Mouse (Mus musculus) heart, postnatal 0 days (tissue): ENCODE results near the gene Il22ra1. TPM values are rescaled to one million over a fixed set of nuclear protein-coding genes. Genes with fewer than 3 reads are reported as not detected.

Source experiments
- ATAC-seq: fragments of 200-750 bp; cut with Nextera tagmentation; 2 replicates; pipeline ENCODE4 v1.8.0; 2017; ENCODE audit warnings: low read depth, moderate number of reproducible peaks, moderate library complexity; ENCODE audit not compliant: insufficient read depth
- DNase-seq: peaks from one replicate; pipeline ENCODE4 v3.0.0-alpha.2; 2016; ENCODE audit warnings: low spot score
- H3K27ac ChIP-seq: fragments of 300-500 bp; sonication (generic); 2 replicates; pipeline ENCODE4 v1.5.1; 2014; ENCODE audit warnings: low read depth, mild to moderate bottlenecking
- H3K27me3 ChIP-seq: fragments of 300-500 bp; sonication (generic); 2 replicates; pipeline ENCODE4 v1.6.1; 2014; ENCODE audit warnings: low read length, mixed read lengths; ENCODE audit not compliant: control insufficient read depth, insufficient read depth
- H3K36me3 ChIP-seq: fragments of 300-500 bp; sonication (generic); replicated peaks from 2 replicates; pipeline ENCODE4 v1.6.1; 2014; ENCODE audit warnings: low read length, mixed read lengths; ENCODE audit not compliant: control insufficient read depth, insufficient read depth
- H3K4me1 ChIP-seq: fragments of 300-500 bp; sonication (generic); 2 replicates; pipeline ENCODE4 v1.6.1; 2014; ENCODE audit warnings: antibody characterized with exemption; ENCODE audit not compliant: control insufficient read depth, insufficient read depth
- H3K4me2 ChIP-seq: fragments of 300-500 bp; sonication (generic); 2 replicates; pipeline ENCODE4 v1.6.1; 2014; ENCODE audit warnings: low read depth, mild to moderate bottlenecking, low read length, moderate library complexity
- H3K4me3 ChIP-seq: fragments of 300-500 bp; sonication (generic); 2 replicates; pipeline ENCODE4 v1.5.1; 2014; ENCODE audit warnings: low read depth, low read length
- H3K9ac ChIP-seq: fragments of 300-500 bp; sonication (generic); replicated peaks from 2 replicates; pipeline ENCODE4 v1.6.1; 2014; ENCODE audit warnings: low read depth, low read length, mixed read lengths
- H3K9me3 ChIP-seq: fragments of 300-500 bp; sonication (generic); replicated peaks from 2 replicates; pipeline ENCODE4 v1.6.1; 2016; ENCODE audit warnings: low read length; ENCODE audit not compliant: control insufficient read depth
- CTCF ChIP-seq: IDR thresholded peaks from 2 replicates; pipeline ENCODE4 v1.5.1; 2016; ENCODE audit warnings: antibody characterized with exemption, control low read depth, low read depth
- EP300 ChIP-seq: IDR thresholded peaks from 2 replicates; pipeline ENCODE4 v1.6.1; 2016; ENCODE audit warnings: antibody characterized with exemption, low read depth
- WGBS: fragments of 180-500 bp; shearing (Covaris S2); extraction: QIAGEN DNeasy Blood & Tissue Kit; methylation state at CpG from one replicate; pipeline ENCODE4 v1.1.7; 2014; 5-methylcytosine and 5-hydroxymethylcytosine counted together
- polyA plus RNA-seq: library from polyadenylated mRNA; unstranded; fragments of >200 nt; fragmentation: Nextera tagmentation; extraction: Ambion mirVana; gene quantifications from 2 replicates; pipeline ENCODE4 v1.2.1, GENCODE M21; 2015
- total RNA-seq: library from RNA; depleted of rRNA; stranded (reverse); fragments of >200 nt; gene quantifications from 2 replicates; pipeline ENCODE4 v1.2.3, GENCODE M21; 2014; ENCODE audit warnings: low replicate concordance

Il22ra1 gene
- total and polyA plus RNA-seq, 2 experiments from 2014 or later = not detected

DNA sequence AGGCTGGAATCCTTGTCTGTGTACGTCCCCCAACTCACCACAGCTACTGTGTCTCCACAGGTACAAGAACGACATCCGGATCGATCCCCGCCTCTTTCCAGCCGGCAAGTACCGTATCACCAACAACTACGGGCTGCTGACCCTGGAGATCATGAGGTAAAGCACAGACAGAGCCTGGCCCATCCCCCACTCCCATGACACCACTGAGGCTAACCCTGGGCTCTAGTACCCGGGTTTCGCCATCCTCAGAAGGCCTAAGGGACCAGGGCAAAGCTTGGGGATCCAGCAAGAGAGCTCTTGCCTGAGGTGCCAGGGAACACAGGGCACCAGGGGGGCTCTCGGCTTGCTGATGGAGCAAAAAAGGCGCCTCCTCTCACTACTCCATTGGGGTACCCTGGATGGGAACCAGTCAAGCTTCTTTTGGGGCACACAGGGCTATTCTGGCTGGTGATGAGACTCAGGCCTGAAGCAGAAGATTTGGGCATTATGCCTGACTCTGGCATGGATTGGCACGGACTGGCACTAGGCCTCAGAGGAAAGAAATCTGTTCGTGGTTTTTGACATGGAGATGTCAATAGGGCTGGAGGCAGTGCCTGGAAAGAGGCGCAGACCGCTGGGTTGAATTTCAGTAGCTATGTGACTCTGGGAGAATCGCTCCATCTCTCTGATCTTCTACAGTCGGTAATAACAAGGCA is 42.8 kb downstream of the Il22ra1 start:
- no peak overlapping the region for H3K4me3 ChIP-seq
- no peak for TF ChIP-seq CTCF
- TF ChIP-seq EP300 = no peak
- H3K4me2 ChIP-seq = no peak overlapping the region
- no peaks in the 10 kb centered on the region for H3K4me1 ChIP-seq
- ATAC-seq (no peak), DNase-seq (no peak)
- no peaks in the 10 kb centered on the region for H3K9me3 ChIP-seq
- 90% methylated on average over 18 of the region's 18 CpGs for WGBS
- H3K27me3 ChIP-seq = no peaks in the 10 kb centered on the region
- H3K36me3 ChIP-seq = no peaks in the 10 kb centered on the region
- no peak overlapping the region for H3K9ac ChIP-seq
- no peak overlapping the region for H3K27ac ChIP-seq

DNA sequence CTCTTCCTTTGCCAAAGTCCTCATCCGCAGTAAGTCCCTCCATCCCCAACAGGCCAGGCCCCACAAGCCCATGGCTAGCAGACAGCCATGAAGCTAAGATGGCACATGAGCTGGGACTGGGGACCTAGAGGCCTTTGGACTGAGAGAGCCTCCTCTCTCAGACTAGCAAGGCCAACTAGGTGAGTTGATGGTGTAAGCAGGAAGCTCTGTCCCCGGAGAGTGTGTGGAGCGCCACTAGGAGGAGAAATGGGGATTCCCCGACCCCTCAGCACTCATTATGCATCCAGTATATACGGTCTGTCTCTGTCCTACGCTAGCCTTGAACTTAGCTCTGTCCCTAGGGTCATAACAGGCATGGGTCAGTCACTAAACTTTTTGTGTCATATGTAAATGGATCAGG is 43.6 kb downstream of the Il22ra1 start:
- H3K27me3 ChIP-seq = no peaks in the 10 kb centered on the region
- no peak overlapping the region for H3K9ac ChIP-seq
- H3K27ac ChIP-seq = peak overlapping the region; percentile 86
- no peak for TF ChIP-seq EP300
- TF ChIP-seq CTCF = no peak
- H3K9me3 ChIP-seq = no peaks in the 10 kb centered on the region
- 84% methylated on average over 6 of the region's 6 CpGs for WGBS
- no peaks in the 10 kb centered on the region for H3K4me1 ChIP-seq
- no peak for ATAC-seq
- DNase-seq = no peak
- no peak overlapping the region for H3K4me3 ChIP-seq
- no peak overlapping the region for H3K4me2 ChIP-seq
- no peaks in the 10 kb centered on the region for H3K36me3 ChIP-seq

DNA sequence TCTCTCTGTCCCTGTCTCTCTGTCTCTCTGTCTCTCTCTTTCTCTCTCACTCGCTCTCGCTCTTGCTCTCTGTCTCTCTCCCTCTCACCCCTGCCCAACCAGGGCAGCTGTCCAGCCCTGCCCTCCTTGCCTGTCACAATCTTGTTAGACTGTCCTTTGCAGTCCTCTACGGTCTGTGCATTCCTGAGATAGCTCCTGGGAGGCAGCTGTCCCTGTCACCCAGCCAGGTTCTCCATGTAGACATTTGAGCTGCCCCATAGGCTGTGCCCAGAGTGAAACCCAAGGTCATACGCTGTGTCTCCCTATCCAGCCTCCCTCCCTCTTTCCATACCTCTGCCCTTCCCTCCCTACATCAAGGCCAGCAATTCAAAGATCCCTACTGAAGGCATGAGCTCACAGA is 44.7 kb downstream of the Il22ra1 start:
- peak overlapping the region; percentile 86 for H3K27ac ChIP-seq
- no peaks in the 10 kb centered on the region for H3K4me1 ChIP-seq
- H3K36me3 ChIP-seq = no peaks in the 10 kb centered on the region
- H3K9ac ChIP-seq = no peak overlapping the region
- H3K4me2 ChIP-seq = no peak overlapping the region
- no peaks in the 10 kb centered on the region for H3K27me3 ChIP-seq
- no peak for TF ChIP-seq CTCF
- TF ChIP-seq EP300 = no peak
- ATAC-seq (peak; percentile 95), DNase-seq (peak; percentile 90)
- no peak overlapping the region for H3K4me3 ChIP-seq
- WGBS = 30% methylated on average over 4 of the region's 4 CpGs
- no peaks in the 10 kb centered on the region for H3K9me3 ChIP-seq

DNA sequence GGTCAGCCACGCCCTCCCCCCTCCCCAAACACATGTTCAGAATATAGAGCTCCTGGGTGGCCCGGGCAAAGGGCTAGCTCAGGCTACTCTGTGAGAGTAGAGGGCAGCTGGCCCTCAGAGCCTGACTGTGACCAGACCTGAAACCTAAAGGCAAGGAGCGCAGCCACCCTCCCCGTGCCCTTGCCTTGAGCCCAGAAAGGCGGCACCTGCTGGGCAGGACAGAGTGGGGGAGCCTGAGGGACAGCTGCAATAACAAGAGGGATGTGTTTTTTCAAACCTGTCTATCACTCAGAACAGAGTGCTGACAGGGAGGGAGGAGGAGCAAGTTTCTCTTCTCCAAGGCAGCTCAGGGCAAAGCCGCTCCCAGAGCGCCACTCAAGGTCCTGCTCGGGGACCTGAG is 46.5 kb downstream of the Il22ra1 start:
- no peaks in the 10 kb centered on the region for H3K27me3 ChIP-seq
- no peak overlapping the region for H3K4me2 ChIP-seq
- H3K9me3 ChIP-seq = no peaks in the 10 kb centered on the region
- ATAC-seq (no peak), DNase-seq (peak; percentile 14)
- TF ChIP-seq CTCF (no peak), EP300 (no peak)
- no peak overlapping the region for H3K27ac ChIP-seq
- no peaks in the 10 kb centered on the region for H3K36me3 ChIP-seq
- H3K9ac ChIP-seq = no peak overlapping the region
- H3K4me3 ChIP-seq = no peak overlapping the region
- 54% methylated on average over 8 of the region's 8 CpGs for WGBS
- H3K4me1 ChIP-seq = 0 out of 2 replicates have a peak, but pooled peaks cover 1% of the 10 kb centered on the region

DNA sequence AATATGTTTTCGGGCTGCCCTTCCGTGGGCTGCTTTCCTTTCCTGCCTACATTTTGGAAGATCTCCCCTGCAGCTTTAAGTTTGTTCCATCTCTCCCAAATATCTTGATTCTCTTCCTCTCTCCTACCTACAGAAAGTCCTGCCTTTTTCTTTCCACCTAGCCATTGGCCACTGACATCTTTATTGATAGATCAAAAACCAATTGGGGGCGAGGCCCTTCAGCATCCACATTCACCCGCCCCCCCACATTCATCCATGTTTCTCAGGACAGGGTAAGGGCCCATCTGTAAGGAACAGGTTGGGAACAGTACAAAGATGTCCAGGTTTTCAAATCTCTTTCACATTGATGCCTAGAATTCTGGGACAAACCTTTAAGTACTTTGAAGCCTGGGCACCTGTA is 48.9 kb downstream of the Il22ra1 start:
- Histone ChIP-seq H3K4me2 (no peak overlapping the region), H3K4me1 (peaks cover 9% of the 10 kb centered on the region; the same call in 1 of the 2 replicates), H3K9me3 (no peaks in the 10 kb centered on the region), H3K27ac (no peak overlapping the region), H3K27me3 (no peaks in the 10 kb centered on the region), H3K36me3 (no peaks in the 10 kb centered on the region), H3K4me3 (no peak overlapping the region), H3K9ac (no peak overlapping the region)
- no peak for ATAC-seq
- TF ChIP-seq EP300 (no peak), CTCF (no peak)
- DNase-seq = no peak
- 84% methylated on average over 4 of the region's 4 CpGs for WGBS

DNA sequence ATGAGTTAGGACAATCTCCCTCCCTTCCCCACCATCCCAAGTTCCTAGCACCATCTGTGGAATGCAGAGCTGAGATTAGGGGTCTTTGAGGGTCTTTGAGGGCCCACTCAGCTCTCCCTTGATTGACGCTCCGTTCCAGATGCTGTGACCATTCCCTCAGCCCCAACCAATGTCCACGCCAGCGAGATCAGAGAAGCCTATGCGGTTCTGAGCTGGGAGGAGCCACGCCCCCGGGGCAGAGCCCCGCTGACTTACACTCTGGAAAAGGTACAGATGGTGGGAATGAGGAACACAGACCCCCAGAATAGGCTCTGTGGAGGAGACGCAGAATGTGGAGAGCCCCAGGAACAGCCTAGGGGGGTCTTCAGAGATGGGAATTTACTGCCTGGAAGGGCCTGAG is 51.7 kb downstream of the Il22ra1 start:
- Histone ChIP-seq H3K9ac (no peak overlapping the region), H3K36me3 (no peaks in the 10 kb centered on the region), H3K4me3 (no peak overlapping the region), H3K4me1 (peaks cover 9% of the 10 kb centered on the region; the same call in 1 of the 2 replicates), H3K4me2 (no peak overlapping the region), H3K27me3 (no peaks in the 10 kb centered on the region), H3K27ac (no peak overlapping the region), H3K9me3 (no peaks in the 10 kb centered on the region)
- ATAC-seq = no peak
- WGBS = 74% methylated on average over 9 of the region's 9 CpGs
- no peak for TF ChIP-seq EP300
- TF ChIP-seq CTCF = no peak
- no peak for DNase-seq
